Mouse (Mus musculus) embryonic facial prominence, embryonic 12.5 days (tissue): ENCODE results near the gene Fkbp6. TPM values are rescaled to one million over a fixed set of nuclear protein-coding genes. Genes with fewer than 3 reads are reported as not detected.

Source experiments
- ATAC-seq: fragments of 200-750 bp; cut with Nextera tagmentation; 2 replicates; pipeline ENCODE4 v1.8.0; 2017; ENCODE audit not compliant: insufficient number of reproducible peaks, insufficient read depth, low FRiP score, low TSS enrichment
- H3K27ac ChIP-seq: fragments of 300-500 bp; sonication (generic); 2 replicates; pipeline ENCODE4 v1.5.1; 2016; ENCODE audit warnings: mild to moderate bottlenecking
- H3K27me3 ChIP-seq: fragments of 300-500 bp; sonication (generic); 2 replicates; pipeline ENCODE4 v1.6.1; 2016; ENCODE audit warnings: mild to moderate bottlenecking, moderate library complexity
- H3K36me3 ChIP-seq: fragments of 300-500 bp; sonication (generic); 2 replicates; pipeline ENCODE4 v1.6.1; 2016; ENCODE audit warnings: mild to moderate bottlenecking
- H3K4me1 ChIP-seq: fragments of 300-500 bp; sonication (generic); 2 replicates; pipeline ENCODE4 v1.6.1; 2016
- H3K4me2 ChIP-seq: fragments of 300-500 bp; sonication (generic); replicated peaks from 2 replicates; pipeline ENCODE4 v1.6.1; 2016; ENCODE audit warnings: mild to moderate bottlenecking, moderate library complexity
- H3K4me3 ChIP-seq: fragments of 300-500 bp; sonication (generic); 2 replicates; pipeline ENCODE4 v1.5.1; 2016; ENCODE audit warnings: mild to moderate bottlenecking
- H3K9ac ChIP-seq: fragments of 300-500 bp; sonication (generic); 2 replicates; pipeline ENCODE4 v1.6.1; 2016; ENCODE audit warnings: mild to moderate bottlenecking, moderate library complexity
- H3K9me3 ChIP-seq: fragments of 300-500 bp; sonication (generic); 2 replicates; pipeline ENCODE4 v1.6.1; 2016; ENCODE audit warnings: mild to moderate bottlenecking, moderate library complexity
- WGBS: fragments of 180-500 bp; shearing (Covaris S2); methylation state at CpG from one replicate; pipeline ENCODE4 v1.1.7; 2016; 5-methylcytosine and 5-hydroxymethylcytosine counted together
- polyA plus RNA-seq: library from polyadenylated mRNA; unstranded; fragments of >200 nt; fragmentation: Nextera tagmentation; extraction: Ambion mirVana; gene quantifications from 2 replicates; pipeline ENCODE4 v1.2.1, GENCODE M21; 2016

Gene Fkbp6
- not detected in 2 replicates for polyA plus RNA-seq

GRCm38 (mm10) chr5:135349862-135350261 is at the start of gene Fkbp6:
Fkbp6 (minus strand) TSS chr5:135350044.
- Histone ChIP-seq H3K27me3 (peaks cover 15% of the 10 kb centered on the region; the same call in 1 of the 2 replicates), H3K4me3 (no peak within 1 kb of the TSS), H3K27ac (no peak within 1 kb of the TSS), H3K4me1 (no peaks in the 10 kb centered on the region), H3K9me3 (peaks cover 9% of the 10 kb centered on the region), H3K9ac (no peak within 1 kb of the TSS), H3K36me3 (no peaks in the 10 kb centered on the region), H3K4me2 (no peak within 1 kb of the TSS)
- WGBS: 89% methylated on average over 35 of the region's 35 CpGs
- ATAC-seq: no peak

GRCm38 (mm10) chr5:135399382-135399781 is 49.5 kb upstream of the Fkbp6 start:
- Histone ChIP-seq H3K27me3 (no peaks in the 10 kb centered on the region; the same call in 1 of the 2 replicates), H3K4me1 (no peaks in the 10 kb centered on the region), H3K9ac (no peak overlapping the region), H3K4me3 (no peak overlapping the region), H3K27ac (no peak overlapping the region), H3K4me2 (no peak overlapping the region), H3K36me3 (no peaks in the 10 kb centered on the region), H3K9me3 (no peaks in the 10 kb centered on the region)
- 69% methylated on average over 6 of the region's 6 CpGs for WGBS
- no peak for ATAC-seq

GRCm38 (mm10) chr5:135395826-135396225 is 46.0 kb upstream of the Fkbp6 start:
- no peak for ATAC-seq
- Histone ChIP-seq H3K9me3 (no peaks in the 10 kb centered on the region), H3K27ac (no peak overlapping the region), H3K4me3 (no peak overlapping the region), H3K9ac (no peak overlapping the region), H3K27me3 (no peaks in the 10 kb centered on the region; the same call in 1 of the 2 replicates), H3K4me1 (peaks cover 13% of the 10 kb centered on the region), H3K36me3 (peaks cover 16% of the 10 kb centered on the region), H3K4me2 (no peak overlapping the region)
- 58% methylated on average over 5 of the region's 5 CpGs for WGBS

GRCm38 (mm10) chr5:135394004-135394823 is 44.4 kb upstream of the Fkbp6 start, which contains the start of gene Pom121:
Pom121 (minus strand) TSS chr5:135394546.
- Histone ChIP-seq H3K4me1 (peaks cover 13% of the 10 kb centered on the region), H3K9ac (peak within 1 kb of the TSS; percentile 98), H3K27me3 (no peaks in the 10 kb centered on the region; the same call in 1 of the 2 replicates), H3K36me3 (peaks cover 30% of the 10 kb centered on the region), H3K4me2 (peak within 1 kb of the TSS; percentile 81), H3K4me3 (peak within 1 kb of the TSS; percentile 99), H3K27ac (peak within 1 kb of the TSS; percentile 91), H3K9me3 (no peaks in the 10 kb centered on the region)
- ATAC-seq: peak; percentile 79
- under 1% methylated on average over 98 of the region's 110 CpGs for WGBS

- Histone ChIP-seq H3K36me3 (peaks cover 96% of the 10 kb centered on the region), H3K4me3 (no peak overlapping the region)
- ATAC-seq: no peak
These were observed 33.9 kb upstream of the Fkbp6 start for GRCm38 (mm10) chr5:135383771-135384170.

GRCm38 (mm10) chr5:135382746-135383145 is 32.9 kb upstream of the Fkbp6 start:
- no peaks in the 10 kb centered on the region for H3K27me3 ChIP-seq
- no peaks in the 10 kb centered on the region for H3K4me1 ChIP-seq
- H3K9ac ChIP-seq: no peak overlapping the region
- 93% methylated on average over 7 of the region's 7 CpGs for WGBS
- no peak overlapping the region for H3K4me3 ChIP-seq
- H3K27ac ChIP-seq: no peak overlapping the region
- no peaks in the 10 kb centered on the region for H3K9me3 ChIP-seq
- ATAC-seq: no peak
- H3K4me2 ChIP-seq: no peak overlapping the region
- peaks cover 96% of the 10 kb centered on the region for H3K36me3 ChIP-seq

More at GRCm38 (mm10) chr5:135383771-135384170, 33.9 kb upstream of the Fkbp6 start:
- Histone ChIP-seq H3K9ac (no peak overlapping the region), H3K27ac (no peak overlapping the region), H3K4me1 (no peaks in the 10 kb centered on the region), H3K4me2 (no peak overlapping the region), H3K27me3 (no peaks in the 10 kb centered on the region), H3K9me3 (no peaks in the 10 kb centered on the region)
- WGBS: 85% methylated on average over 10 of the region's 10 CpGs

- Histone ChIP-seq H3K4me3 (no peak overlapping the region), H3K9me3 (no peaks in the 10 kb centered on the region), H3K27me3 (no peaks in the 10 kb centered on the region), H3K9ac (no peak overlapping the region), H3K4me1 (no peaks in the 10 kb centered on the region), H3K4me2 (no peak overlapping the region), H3K27ac (no peak overlapping the region), H3K36me3 (peaks cover 96% of the 10 kb centered on the region)
- ATAC-seq: no peak
- 96% methylated on average over 10 of the region's 10 CpGs for WGBS
These were observed 31.6 kb upstream of the Fkbp6 start for GRCm38 (mm10) chr5:135381356-135381925.

GRCm38 (mm10) chr5:135380681-135381080 is 30.8 kb upstream of the Fkbp6 start:
- Histone ChIP-seq H3K27ac (no peak overlapping the region), H3K4me2 (no peak overlapping the region), H3K36me3 (peaks cover 99% of the 10 kb centered on the region), H3K9ac (no peak overlapping the region), H3K27me3 (no peaks in the 10 kb centered on the region), H3K4me3 (no peak overlapping the region), H3K4me1 (no peaks in the 10 kb centered on the region), H3K9me3 (no peaks in the 10 kb centered on the region)
- no peak for ATAC-seq
- WGBS: 96% methylated on average over 4 of the region's 4 CpGs

- peaks cover 95% of the 10 kb centered on the region for H3K36me3 ChIP-seq
- H3K27me3 ChIP-seq: no peaks in the 10 kb centered on the region
- no peak overlapping the region for H3K4me2 ChIP-seq
- H3K4me1 ChIP-seq: no peaks in the 10 kb centered on the region
- H3K4me3 ChIP-seq: no peak overlapping the region
- no peak for ATAC-seq
- H3K27ac ChIP-seq: no peak overlapping the region
- no peaks in the 10 kb centered on the region for H3K9me3 ChIP-seq
- WGBS: 67% methylated on average over 2 of the region's 2 CpGs
- no peak overlapping the region for H3K9ac ChIP-seq
These were observed 26.5 kb upstream of the Fkbp6 start for GRCm38 (mm10) chr5:135376341-135376740.

- Histone ChIP-seq H3K9ac (no peak overlapping the region), H3K4me3 (no peak overlapping the region), H3K4me1 (peaks cover 9% of the 10 kb centered on the region), H3K4me2 (no peak overlapping the region), H3K27me3 (no peaks in the 10 kb centered on the region), H3K9me3 (no peaks in the 10 kb centered on the region), H3K27ac (no peak overlapping the region), H3K36me3 (peaks cover 83% of the 10 kb centered on the region)
- no peak for ATAC-seq
- 91% methylated on average over 8 of the region's 8 CpGs for WGBS
These were observed 25.3 kb upstream of the Fkbp6 start for GRCm38 (mm10) chr5:135375167-135375566.

- Histone ChIP-seq H3K9me3 (no peaks in the 10 kb centered on the region), H3K36me3 (peaks cover 68% of the 10 kb centered on the region), H3K27ac (no peak overlapping the region), H3K27me3 (no peaks in the 10 kb centered on the region), H3K9ac (no peak overlapping the region), H3K4me1 (peaks cover 12% of the 10 kb centered on the region), H3K4me2 (no peak overlapping the region), H3K4me3 (no peak overlapping the region)
- no peak for ATAC-seq
- 93% methylated on average over 5 of the region's 5 CpGs for WGBS
These were observed 23.8 kb upstream of the Fkbp6 start for GRCm38 (mm10) chr5:135373601-135374000.

- Histone ChIP-seq H3K4me2 (no peak overlapping the region), H3K27me3 (no peaks in the 10 kb centered on the region), H3K9me3 (no peaks in the 10 kb centered on the region), H3K9ac (no peak overlapping the region), H3K36me3 (peaks cover 44% of the 10 kb centered on the region), H3K27ac (no peak overlapping the region), H3K4me1 (peaks cover 12% of the 10 kb centered on the region), H3K4me3 (no peak overlapping the region)
- 92% methylated on average over 13 of the region's 13 CpGs for WGBS
- no peak for ATAC-seq
These were observed 21.4 kb upstream of the Fkbp6 start for GRCm38 (mm10) chr5:135371195-135371594.
